Mouse (Mus musculus) intestine, embryonic 14.5 days (tissue): Measurements from ENCODE around the gene Tmx2. TPM values are rescaled to one million over a fixed set of nuclear protein-coding genes. Genes with fewer than 3 reads are reported as not detected.

Source experiments
- ATAC-seq: fragments of 200-750 bp; cut with Nextera tagmentation; replicated peaks from 2 replicates; pipeline ENCODE4 v1.8.0; 2017; ENCODE audit warnings: low read depth, moderate number of reproducible peaks, moderate TSS enrichment, moderate library complexity; ENCODE audit not compliant: low FRiP score, low TSS enrichment
- DNase-seq: peaks from one replicate; pipeline ENCODE4 v3.0.0-alpha.2; 2018; ENCODE audit warnings: low spot score
- H3K27ac ChIP-seq: fragments of 300-500 bp; sonication (generic); 2 replicates; pipeline ENCODE4 v1.5.1; 2014; ENCODE audit warnings: low read depth, mild to moderate bottlenecking, control low read depth
- H3K27me3 ChIP-seq: fragments of 300-500 bp; sonication (generic); replicated peaks from 2 replicates; pipeline ENCODE4 v1.6.1; 2014; ENCODE audit warnings: low read length, control low read depth; ENCODE audit not compliant: control insufficient read depth, insufficient read depth
- H3K36me3 ChIP-seq: fragments of 300-500 bp; sonication (generic); 2 replicates; pipeline ENCODE4 v1.6.1; 2014; ENCODE audit warnings: low read length, control low read depth; ENCODE audit not compliant: control insufficient read depth, insufficient read depth
- H3K4me1 ChIP-seq: fragments of 300-500 bp; sonication (generic); replicated peaks from 2 replicates; pipeline ENCODE4 v1.6.1; 2014; ENCODE audit warnings: low read length, control low read depth, mixed read lengths; ENCODE audit not compliant: control insufficient read depth, insufficient read depth
- H3K4me2 ChIP-seq: fragments of 300-500 bp; sonication (generic); 2 replicates; pipeline ENCODE4 v1.6.1; 2014; ENCODE audit warnings: low read length
- H3K4me3 ChIP-seq: fragments of 300-500 bp; sonication (generic); 2 replicates; pipeline ENCODE4 v1.5.1; 2014; ENCODE audit warnings: low read depth, low read length, control low read depth, mixed read lengths
- H3K9ac ChIP-seq: fragments of 300-500 bp; sonication (generic); 2 replicates; pipeline ENCODE4 v1.6.1; 2014; ENCODE audit warnings: mild to moderate bottlenecking, low read length
- H3K9me3 ChIP-seq: fragments of 300-500 bp; sonication (generic); 2 replicates; pipeline ENCODE4 v1.6.1; 2016; ENCODE audit warnings: low read length, control low read depth; ENCODE audit not compliant: control insufficient read depth
- WGBS: fragments of 180-500 bp; shearing (Covaris S2); extraction: QIAGEN DNeasy Blood & Tissue Kit; methylation state at CpG from one replicate; pipeline ENCODE4 v1.1.7; 2014; 5-methylcytosine and 5-hydroxymethylcytosine counted together
- polyA plus RNA-seq: library from polyadenylated mRNA; unstranded; fragments of >200 nt; fragmentation: Nextera tagmentation; extraction: Ambion mirVana; gene quantifications from 2 replicates; pipeline ENCODE4 v1.2.1, GENCODE M21; 2014

The Tmx2 gene
- polyA plus RNA-seq, 1 experiment from 2014 or later: 131 TPM

- WGBS: 95% methylated on average over 17 of the region's 17 CpGs
- Histone ChIP-seq H3K4me2 (no peak overlapping the region), H3K27me3 (no peaks in the 10 kb centered on the region), H3K4me3 (no peak overlapping the region), H3K9ac (no peak overlapping the region), H3K27ac (peak overlapping the region; percentile 27; the same call in 1 of the 2 replicates), H3K4me1 (peaks cover 19% of the 10 kb centered on the region), H3K9me3 (no peaks in the 10 kb centered on the region), H3K36me3 (peaks cover 44% of the 10 kb centered on the region)
- DNase-seq (no peak), ATAC-seq (no peak)
Observed at GRCm38 (mm10) chr2:84624201-84624600, 54.7 kb downstream of the Tmx2 start.

- H3K4me1 ChIP-seq: peaks cover 19% of the 10 kb centered on the region
- H3K9me3 ChIP-seq: no peaks in the 10 kb centered on the region
- H3K4me3 ChIP-seq: no peak overlapping the region
- H3K27me3 ChIP-seq: no peaks in the 10 kb centered on the region
- WGBS: 90% methylated on average over 3 of the region's 3 CpGs
- ATAC-seq (no peak), DNase-seq (no peak)
- peaks cover 43% of the 10 kb centered on the region for H3K36me3 ChIP-seq
- H3K27ac ChIP-seq: peak overlapping the region; percentile 27; the same call in 1 of the 2 replicates
- H3K4me2 ChIP-seq: no peak overlapping the region
- H3K9ac ChIP-seq: no peak overlapping the region
Observed at GRCm38 (mm10) chr2:84623428-84624119, 55.4 kb downstream of the Tmx2 start.

GRCm38 (mm10) chr2:84622668-84623067 lies 56.3 kb downstream of the Tmx2 start:
- H3K4me1 ChIP-seq: peaks cover 18% of the 10 kb centered on the region
- DNase-seq (no peak), ATAC-seq (no peak)
- no peaks in the 10 kb centered on the region for H3K9me3 ChIP-seq
- 77% methylated on average over 2 of the region's 2 CpGs for WGBS
- no peak overlapping the region for H3K27ac ChIP-seq
- no peaks in the 10 kb centered on the region for H3K27me3 ChIP-seq
- H3K9ac ChIP-seq: no peak overlapping the region
- H3K4me3 ChIP-seq: no peak overlapping the region
- no peak overlapping the region for H3K4me2 ChIP-seq
- peaks cover 46% of the 10 kb centered on the region for H3K36me3 ChIP-seq

Other genes starting within 250 kb of the Tmx2 start
- 53.9 and 60.1 TPM in 2 replicates for gene Tfpi, start 202.4 kb downstream of the Tmx2 start, polyA plus RNA-seq
- 59.5 and 64.6 TPM in 2 replicates for gene Ctnnd1, start 28.4 kb downstream of the Tmx2 start, polyA plus RNA-seq
- gene Btbd18, start 20.1 kb downstream of the Tmx2 start, polyA plus RNA-seq: 0.34 and 0.60 TPM in 2 replicates
- 309 and 329 TPM in 2 replicates for gene Selenoh, start 8.4 kb downstream of the Tmx2 start, polyA plus RNA-seq
- gene Gm28635, start 1.1 kb downstream of the Tmx2 start, polyA plus RNA-seq: not detected in 2 replicates
- gene Med19, start 738 bp downstream of the Tmx2 start, polyA plus RNA-seq: 39.5 and 40.6 TPM in 2 replicates
- gene Zdhhc5, start 36.0 kb upstream of the Tmx2 start, polyA plus RNA-seq: 30.0 and 30.7 TPM in 2 replicates
- 25.7 and 29.0 TPM in 2 replicates for gene Clp1, start 48.2 kb upstream of the Tmx2 start, polyA plus RNA-seq
- 6.9 and 8.8 TPM in 2 replicates for gene Ypel4, start 54.9 kb upstream of the Tmx2 start, polyA plus RNA-seq
- 4.6 and 5.3 TPM in 2 replicates for gene Gm19426, start 64.5 kb upstream of the Tmx2 start, polyA plus RNA-seq
- 60.9 and 73.4 TPM in 2 replicates for gene Serping1, start 96.3 kb upstream of the Tmx2 start, polyA plus RNA-seq
- gene Ube2l6, start 119.7 kb upstream of the Tmx2 start, polyA plus RNA-seq: 33.2 and 33.3 TPM in 2 replicates
- gene Smtnl1, start 143.5 kb upstream of the Tmx2 start, polyA plus RNA-seq: 0.27 TPM in 1 of 2 replicates, not detected in the other
- gene Timm10, start 147.9 kb upstream of the Tmx2 start, polyA plus RNA-seq: 73.7 and 75.5 TPM in 2 replicates
- gene Slc43a1, start 159.7 kb upstream of the Tmx2 start, polyA plus RNA-seq: 18.3 and 18.7 TPM in 2 replicates
- gene Rtn4rl2, start 207.6 kb upstream of the Tmx2 start, polyA plus RNA-seq: 0.99 and 1.9 TPM in 2 replicates